Mouse (Mus musculus) neural tube, embryonic 12.5 days (tissue): ENCODE measurements around the gene Btbd35f30. TPM values are rescaled to one million over a fixed set of nuclear protein-coding genes. Genes with fewer than 3 reads are reported as not detected.
"Not testable (repeated sequence)": the region's sequence is repeated elsewhere in the genome, so short reads cannot be mapped to it uniquely, and the experiment has no call there.

ENCODE experiments used
- ATAC-seq: fragments of 200-750 bp; cut with Nextera tagmentation; 2 replicates; pipeline ENCODE4 v1.8.0; 2017; ENCODE audit warnings: low read depth, mild to moderate bottlenecking, moderate TSS enrichment, moderate library complexity; ENCODE audit not compliant: low FRiP score
- H3K27ac ChIP-seq: fragments of 300-500 bp; sonication (generic); 2 replicates; pipeline ENCODE4 v1.5.1; 2016
- H3K27me3 ChIP-seq: fragments of 300-500 bp; sonication (generic); replicated peaks from 2 replicates; pipeline ENCODE4 v1.6.1; 2016; ENCODE audit warnings: mild to moderate bottlenecking
- H3K36me3 ChIP-seq: fragments of 300-500 bp; sonication (generic); 2 replicates; pipeline ENCODE4 v1.6.1; 2016; ENCODE audit warnings: mild to moderate bottlenecking
- H3K4me1 ChIP-seq: fragments of 300-500 bp; sonication (generic); 2 replicates; pipeline ENCODE4 v1.6.1; 2016
- H3K4me2 ChIP-seq: fragments of 300-500 bp; sonication (generic); replicated peaks from 2 replicates; pipeline ENCODE4 v1.6.1; 2016; ENCODE audit warnings: mild to moderate bottlenecking
- H3K4me3 ChIP-seq: fragments of 300-500 bp; sonication (generic); 2 replicates; pipeline ENCODE4 v1.5.1; 2016
- H3K9ac ChIP-seq: fragments of 300-500 bp; sonication (generic); 2 replicates; pipeline ENCODE4 v1.6.1; 2016; ENCODE audit warnings: mild to moderate bottlenecking
- H3K9me3 ChIP-seq: fragments of 300-500 bp; sonication (generic); 2 replicates; pipeline ENCODE4 v1.6.1; 2016; ENCODE audit warnings: mild to moderate bottlenecking
- WGBS: fragments of 180-500 bp; shearing (Covaris S2); methylation state at CpG from one replicate; pipeline ENCODE4 v1.1.7; 2016; 5-methylcytosine and 5-hydroxymethylcytosine counted together
- polyA plus RNA-seq: library from polyadenylated mRNA; unstranded; fragments of >200 nt; fragmentation: Nextera tagmentation; extraction: Ambion mirVana; gene quantifications from 2 replicates; pipeline ENCODE4 v1.2.1, GENCODE M21; 2016

Gene Btbd35f30
- not detected in 2 replicates for polyA plus RNA-seq

DNA sequence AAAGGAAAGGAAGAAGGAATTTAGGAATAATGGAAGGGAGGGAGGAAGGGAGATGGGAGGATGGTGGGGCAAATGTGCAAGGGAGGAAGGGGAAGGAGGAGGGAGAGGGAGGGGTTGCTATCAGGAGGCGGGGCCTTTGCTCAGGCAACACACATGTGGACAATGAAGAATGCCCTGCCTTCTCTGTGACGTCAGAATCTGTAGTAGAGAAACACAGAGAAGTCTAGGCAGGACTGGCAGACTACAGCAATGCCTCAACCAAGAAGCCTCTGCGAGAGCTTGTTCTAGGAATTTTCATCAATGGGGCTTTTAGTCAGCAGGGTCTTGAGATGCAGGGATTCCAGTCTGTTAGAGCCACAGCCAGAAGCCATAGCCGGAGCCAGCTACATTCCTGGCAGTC is at the start of gene Btbd35f30:
Gene Btbd35f30, plus strand, starts transcription at position 301 of the 400 bp plus-strand sequence.
- not testable (repeated sequence) for H3K36me3 ChIP-seq, H3K9ac ChIP-seq, H3K27ac ChIP-seq, H3K4me3 ChIP-seq, H3K4me1 ChIP-seq, H3K9me3 ChIP-seq, ATAC-seq, H3K4me2 ChIP-seq, H3K27me3 ChIP-seq
- no CpG with 5 or more reads among the region's 4 CpGs for WGBS

DNA sequence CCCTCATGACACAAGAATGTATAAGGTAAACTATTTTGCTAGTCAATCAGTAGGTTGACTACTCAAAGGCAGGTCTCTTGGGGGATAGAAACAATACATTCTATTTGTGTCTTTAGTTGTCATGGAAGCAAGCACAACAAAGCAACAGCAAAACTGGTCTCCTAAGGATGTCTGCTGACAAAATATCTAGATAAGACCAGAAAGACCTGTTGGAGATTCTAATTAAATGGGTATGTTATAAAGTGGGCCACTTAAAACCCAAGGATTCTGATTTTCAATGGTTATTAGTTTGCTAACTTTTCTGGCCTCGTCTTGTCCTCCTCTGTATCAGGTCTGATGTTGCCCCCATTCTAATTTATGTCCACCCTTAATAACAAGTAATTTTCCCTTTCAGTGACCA is 47.0 kb downstream of the Btbd35f30 start, which contains the start of gene Gm21789:
Gene Gm21789, plus strand, starts transcription at position 301 of the 400 bp plus-strand sequence.
- not testable (repeated sequence) for H3K27me3 ChIP-seq, H3K4me1 ChIP-seq, H3K4me2 ChIP-seq, H3K27ac ChIP-seq, H3K36me3 ChIP-seq, H3K9me3 ChIP-seq, H3K9ac ChIP-seq, H3K4me3 ChIP-seq, ATAC-seq
- WGBS: no CpG with 5 or more reads among the region's 1 CpGs

Other genes starting within 250 kb of the Btbd35f30 start
- gene Gm5926, start 243.9 kb upstream of the Btbd35f30 start, polyA plus RNA-seq: not detected in 2 replicates
- not detected in 2 replicates for gene Btbd35f21, start 168.5 kb upstream of the Btbd35f30 start, polyA plus RNA-seq
- not detected in 2 replicates for gene Gm21789, start 47.1 kb downstream of the Btbd35f30 start, polyA plus RNA-seq
- gene Btbd35f5, start 79.3 kb downstream of the Btbd35f30 start, polyA plus RNA-seq: not detected in 2 replicates